Mouse (Mus musculus): ENCODE results near the gene Gm39566. TPM values are rescaled to one million over a fixed set of nuclear protein-coding genes. Genes with fewer than 3 reads are reported as not detected.

The Gm39566 gene
- total RNA-seq, 2 experiments from 2014 or later, result not detected

DNA sequence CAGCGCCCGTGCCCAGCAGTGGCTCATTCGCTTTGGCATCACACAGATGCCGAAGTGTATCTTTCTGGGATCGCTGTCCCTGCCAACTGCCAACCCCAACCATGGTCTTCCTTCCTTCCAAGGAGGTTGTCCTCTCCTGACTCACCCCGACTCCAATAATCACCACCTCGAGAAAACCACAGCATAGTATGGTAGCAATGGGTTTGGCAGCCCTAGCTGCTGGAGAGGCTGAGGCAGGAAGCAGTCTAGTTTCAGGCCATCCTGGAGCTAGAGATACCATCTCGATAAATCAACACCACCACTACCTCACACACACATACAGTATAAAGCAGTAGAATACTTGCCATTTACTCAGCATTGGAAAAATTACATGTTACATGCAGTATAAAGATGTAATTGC lies 3.8 kb upstream of the Gm39566 start:
- Histone ChIP-seq H3K27ac (no peak overlapping the region), H3K4me3 (no peak overlapping the region)
- TF ChIP-seq CTCF (conservative IDR thresholded peaks at IDR 0.05), result no peak
- DNase-seq (ENCODE audit: low spot score in 2 of 2), result no peak

DNA sequence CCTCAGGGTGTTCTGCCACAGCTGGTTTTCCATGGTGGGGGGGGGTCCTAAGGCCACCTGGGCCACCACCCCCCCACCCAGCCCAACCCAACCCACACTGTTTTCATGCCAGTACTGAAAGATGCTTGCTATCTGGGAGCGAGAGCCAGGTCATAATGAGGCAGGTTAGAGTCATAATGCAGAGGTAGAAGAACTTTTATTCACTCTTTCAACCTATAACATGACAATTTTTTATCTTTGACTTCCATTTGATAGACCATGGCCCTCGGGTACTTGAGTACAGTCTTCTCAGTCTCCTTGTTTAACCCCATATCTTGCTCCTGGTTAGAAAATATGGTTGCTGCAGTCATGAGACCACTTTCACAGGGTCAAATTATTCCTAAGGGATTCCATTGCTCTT lies 3.3 kb upstream of the Gm39566 start, which contains the start of gene Spem2:
Gene Spem2 (minus strand): TSS at position 101 of the 400 bp plus-strand sequence.
- no peak within 1 kb of the TSS for H3K27ac ChIP-seq
- TF ChIP-seq CTCF (conservative IDR thresholded peaks at IDR 0.05), result no peak
- DNase-seq (ENCODE audit: low spot score in 2 of 2), result no peak
- no peak within 1 kb of the TSS for H3K4me3 ChIP-seq

DNA sequence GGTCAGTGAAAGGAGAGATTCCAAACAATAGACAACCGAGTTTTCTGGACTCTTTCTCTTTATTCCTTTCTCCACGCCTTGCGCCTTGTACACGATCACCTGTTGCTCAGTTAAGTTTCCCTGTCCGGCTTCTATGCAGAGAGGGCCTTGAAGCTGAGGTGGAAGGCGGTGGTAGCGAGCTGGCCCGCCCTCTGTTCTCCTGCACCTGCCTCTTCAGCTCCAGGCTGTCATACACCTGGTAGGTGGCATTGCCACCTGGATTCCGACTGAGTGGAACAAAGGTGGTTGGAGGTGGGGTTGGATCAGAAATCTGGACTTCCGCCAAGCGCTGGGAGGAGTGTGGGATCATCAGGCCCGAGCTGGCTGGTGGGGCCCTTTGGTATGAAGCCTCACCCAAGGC lies 1.4 kb upstream of the Gm39566 start:
- no peak for DNase-seq (ENCODE audit: low spot score in 2 of 2)
- no peak overlapping the region for H3K4me3 ChIP-seq
- no peak overlapping the region for H3K27ac ChIP-seq
- no peak for TF ChIP-seq CTCF (conservative IDR thresholded peaks at IDR 0.05)

DNA sequence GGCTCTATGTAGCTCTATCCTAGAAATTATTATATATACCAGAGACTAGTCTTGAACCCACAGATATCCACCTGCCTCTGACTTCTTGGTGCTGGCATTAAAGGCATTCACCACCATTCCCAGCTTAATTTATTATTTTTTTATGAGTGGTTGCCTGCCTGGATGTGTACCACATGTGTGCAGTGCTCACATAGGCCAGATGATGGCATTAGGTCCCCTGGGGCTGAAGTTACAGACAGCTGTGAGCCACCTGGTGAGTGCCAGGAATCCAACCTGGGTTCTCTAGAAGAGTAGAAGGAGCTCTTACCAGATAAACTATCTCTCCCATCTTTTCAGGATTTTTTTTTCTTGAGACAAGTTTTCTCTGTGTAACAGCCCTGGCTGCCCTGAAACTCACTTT lies 4.8 kb downstream of the Gm39566 start:
- H3K4me3 ChIP-seq, result no peak overlapping the region
- DNase-seq (ENCODE audit: low spot score in 2 of 2), result no peak
- TF ChIP-seq CTCF (conservative IDR thresholded peaks at IDR 0.05), result no peak
- no peak overlapping the region for H3K27ac ChIP-seq

DNA sequence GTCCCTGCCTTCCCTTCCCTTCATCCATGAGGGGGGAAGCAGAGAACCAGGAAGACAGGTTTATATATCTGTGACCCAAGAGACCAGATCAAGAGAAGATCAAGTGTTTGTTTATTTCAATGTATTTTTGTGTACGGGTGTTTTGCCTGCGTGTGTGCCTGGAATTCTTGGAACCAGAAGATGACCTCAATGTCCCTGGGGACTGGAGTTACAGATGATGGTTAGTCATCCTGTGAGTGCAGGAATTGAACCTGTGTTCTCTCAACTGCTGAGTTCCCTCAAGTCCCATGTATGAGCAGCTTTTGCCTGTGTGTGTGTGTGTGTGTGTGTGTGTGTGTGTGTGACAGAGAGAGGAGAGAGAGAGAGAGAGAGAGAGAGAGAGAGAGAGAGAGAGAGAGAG lies 7.5 kb downstream of the Gm39566 start:
- no peak for DNase-seq (ENCODE audit: low spot score in 2 of 2)
- TF ChIP-seq CTCF (conservative IDR thresholded peaks at IDR 0.05), result no peak
- H3K4me3 ChIP-seq, result no peak overlapping the region
- no peak overlapping the region for H3K27ac ChIP-seq

DNA sequence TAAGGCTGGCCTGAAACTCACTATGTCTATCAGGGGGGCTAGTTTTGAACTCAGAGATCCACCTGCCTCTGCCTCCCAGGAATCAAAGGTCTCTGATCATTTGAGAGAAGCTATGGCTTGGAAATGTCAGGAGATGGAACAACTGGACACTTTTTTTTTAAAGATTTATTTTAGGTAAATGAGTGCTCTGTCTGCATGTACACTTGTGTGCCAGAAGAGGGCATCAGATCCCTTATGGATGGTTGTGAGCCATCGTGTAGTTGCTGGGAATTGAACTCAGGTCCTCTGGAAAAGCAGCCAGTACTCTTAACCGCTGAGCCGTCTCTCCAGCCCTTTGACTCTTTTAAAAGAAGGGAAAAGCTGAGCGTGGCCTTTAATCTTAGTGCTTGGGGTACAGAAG lies 8.7 kb downstream of the Gm39566 start:
- no peak for DNase-seq (ENCODE audit: low spot score in 2 of 2)
- Histone ChIP-seq H3K27ac (no peak overlapping the region), H3K4me3 (no peak overlapping the region)
- peak; percentile 38 for TF ChIP-seq CTCF (conservative IDR thresholded peaks at IDR 0.05)

DNA sequence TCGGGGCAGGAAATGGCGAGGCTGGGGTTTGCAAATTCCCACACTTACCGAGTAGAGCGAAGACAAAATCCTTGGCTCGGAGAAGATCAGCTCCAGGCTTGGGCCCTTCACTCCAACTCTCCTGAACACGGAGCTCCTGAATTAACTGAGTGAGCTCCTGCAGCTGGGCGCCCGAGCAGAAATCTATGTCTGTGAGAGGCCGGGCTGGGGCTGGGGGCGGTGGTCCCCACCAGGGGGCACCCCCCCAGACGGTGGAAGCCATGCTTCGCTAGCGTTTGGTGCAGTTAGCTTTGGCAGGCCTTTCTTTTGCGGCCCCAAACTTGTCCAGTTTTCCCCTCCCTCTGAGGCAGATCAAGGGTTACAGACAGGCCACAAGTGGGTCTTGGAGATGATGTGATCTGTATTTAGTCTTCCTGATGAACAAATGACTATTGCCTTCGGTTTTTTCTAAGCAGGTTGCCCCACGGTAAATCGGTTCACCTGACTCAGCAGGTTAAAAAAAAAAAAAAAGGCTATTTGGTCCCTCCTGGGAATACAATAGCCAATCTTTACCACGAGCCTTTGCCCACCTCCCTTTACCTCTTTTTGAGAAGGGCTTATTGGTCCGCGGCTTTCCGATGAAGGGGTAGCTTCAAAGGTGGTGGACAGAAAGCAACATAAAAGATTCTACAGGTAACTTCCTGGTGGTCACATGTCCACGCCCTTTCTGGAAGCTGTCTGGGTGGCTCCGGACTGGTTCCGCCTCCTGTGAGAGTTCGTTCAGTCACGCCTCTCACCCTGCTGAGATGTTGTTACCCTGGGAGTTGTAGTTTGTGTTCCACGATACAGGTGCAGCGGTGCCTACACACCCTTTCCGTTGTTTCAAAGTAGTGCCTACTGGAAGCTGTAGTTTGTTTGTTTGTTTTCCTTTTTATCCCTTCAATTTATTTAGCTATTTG lies 9.9 kb downstream of the Gm39566 start, which contains the start of gene Tmem102:
Gene Tmem102 (minus strand): TSS at position 653 of the 938 bp plus-strand sequence.
- no peak for DNase-seq (ENCODE audit: low spot score in 2 of 2)
- no peak within 1 kb of the TSS; the same call in 1 of the 2 replicates for H3K4me3 ChIP-seq
- TF ChIP-seq CTCF (conservative IDR thresholded peaks at IDR 0.05), result no peak
- no peak within 1 kb of the TSS for H3K27ac ChIP-seq

DNA sequence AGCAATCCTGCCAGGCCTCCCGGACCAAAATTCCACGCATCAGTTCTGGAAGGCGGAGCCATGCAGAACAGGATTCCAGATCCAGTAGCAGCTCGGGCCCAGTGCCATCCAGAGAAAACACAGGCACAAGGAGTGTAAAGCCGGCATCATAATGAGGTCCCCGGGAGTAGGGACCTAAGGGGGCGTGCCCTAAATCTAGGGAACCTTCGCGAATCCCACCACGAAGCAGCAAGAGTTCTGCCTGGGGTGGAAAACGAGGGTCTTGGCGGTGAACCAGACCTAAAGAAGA lies 10.5 kb downstream of the Gm39566 start:
- no peak for DNase-seq (ENCODE audit: low spot score in 2 of 2)
- H3K27ac ChIP-seq, result no peak overlapping the region
- no peak for TF ChIP-seq CTCF (conservative IDR thresholded peaks at IDR 0.05)
- H3K4me3 ChIP-seq, result no peak overlapping the region; the same call in 1 of the 2 replicates

DNA sequence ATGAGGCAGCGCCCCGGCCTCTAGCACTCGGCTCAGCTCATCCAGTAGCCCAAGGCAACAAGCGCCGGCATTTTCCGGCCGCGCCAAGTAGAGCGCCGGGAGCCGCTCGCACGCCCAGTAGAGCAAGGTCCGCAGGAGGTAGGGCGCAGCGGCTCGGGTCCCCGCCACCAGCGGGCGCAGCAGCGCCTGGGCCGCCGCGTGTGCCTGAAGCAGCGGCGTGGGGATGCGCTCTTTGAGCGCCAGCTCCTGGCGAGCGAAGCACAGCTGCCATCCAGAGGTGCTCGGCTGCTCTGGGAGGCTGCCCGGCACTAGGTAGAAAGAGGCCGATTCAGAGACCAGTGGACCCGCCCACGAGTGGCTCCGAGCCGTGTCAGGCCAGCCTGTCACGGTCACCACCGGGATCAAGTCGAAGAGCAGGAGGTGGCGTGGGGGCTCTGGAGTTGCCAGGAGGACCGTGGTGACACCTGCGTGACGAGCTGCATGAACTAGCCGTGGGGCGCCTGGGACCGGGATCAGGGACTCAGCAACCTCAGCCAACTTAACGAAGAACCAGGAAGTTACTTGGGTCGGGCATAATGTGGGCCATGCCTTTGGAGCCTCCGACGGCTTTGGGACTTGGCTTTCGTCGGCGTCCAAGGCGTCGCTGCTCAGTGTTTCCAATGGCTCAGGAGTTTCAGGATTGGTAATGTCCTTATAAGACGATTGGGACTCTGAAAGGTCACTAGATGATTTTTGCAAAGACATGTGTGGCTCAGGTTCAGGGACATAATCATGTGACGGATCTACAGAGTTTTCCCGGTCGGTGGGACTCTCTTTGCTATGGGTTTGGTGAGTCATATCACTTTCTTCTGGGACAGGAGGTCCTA lies 11.1 kb downstream of the Gm39566 start:
- peak; percentile 59 to 64 for DNase-seq (ENCODE audit: low spot score in 2 of 2)

DNA sequence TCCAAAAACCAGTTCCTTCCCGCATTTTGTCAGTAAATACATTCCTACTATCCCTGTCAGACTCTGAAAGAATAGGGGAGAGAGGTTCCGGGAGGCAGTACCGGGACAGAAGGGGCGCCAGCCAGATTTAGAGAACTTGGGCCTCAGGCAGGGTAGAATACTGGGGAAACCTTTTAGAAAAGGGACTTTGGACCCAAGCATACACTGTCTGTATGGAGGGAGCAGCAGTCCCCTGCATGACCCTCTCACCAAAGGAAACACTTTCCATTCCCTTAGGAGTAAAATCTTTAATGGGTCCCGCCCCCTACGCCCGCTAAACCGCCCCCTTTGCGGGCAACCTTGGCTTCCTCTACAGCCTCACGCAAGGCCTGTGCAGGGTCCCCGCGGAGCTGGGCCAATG lies 11.8 kb downstream of the Gm39566 start:
- TF ChIP-seq CTCF (conservative IDR thresholded peaks at IDR 0.05), result no peak
- peak overlapping the region; percentile 63 for H3K4me3 ChIP-seq
- peak overlapping the region; percentile 82 for H3K27ac ChIP-seq
- no peak for DNase-seq (ENCODE audit: low spot score in 2 of 2)

More for the DNA sequence above, 11.1 kb downstream of the Gm39566 start:
- peak; percentile 85 for TF ChIP-seq CTCF (conservative IDR thresholded peaks at IDR 0.05)
- Histone ChIP-seq H3K27ac (peak overlapping the region; percentile 82), H3K4me3 (peak overlapping the region; percentile 63)

DNA sequence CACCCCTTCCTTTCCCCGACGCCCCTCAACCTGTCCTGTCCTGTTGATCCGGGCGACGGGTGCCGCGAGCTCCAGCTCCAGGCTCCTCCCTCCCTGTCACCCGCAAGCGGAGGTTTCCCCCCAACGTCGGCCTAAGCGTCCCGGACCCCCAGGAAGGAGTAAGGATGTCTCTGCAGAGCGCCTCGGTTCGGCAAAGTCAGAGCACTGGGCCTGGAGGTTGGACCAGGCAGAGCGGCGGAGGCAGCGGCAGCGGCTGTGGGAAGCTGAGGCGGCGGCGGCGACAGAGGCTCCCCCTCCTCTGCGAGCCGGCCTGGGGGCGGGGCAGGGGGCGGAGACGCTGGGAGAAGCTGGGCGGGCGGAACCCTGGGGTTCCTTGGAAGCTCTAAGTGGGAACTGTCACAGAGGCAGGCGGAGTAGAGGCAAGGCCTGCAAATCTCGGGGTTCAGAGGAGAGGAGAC lies 12.4 kb downstream of the Gm39566 start:
- peak; percentile 80 to 83 for DNase-seq (ENCODE audit: low spot score in 2 of 2)
- peak overlapping the region; percentile 82 for H3K27ac ChIP-seq
- peak overlapping the region; percentile 63 for H3K4me3 ChIP-seq
- no peak for TF ChIP-seq CTCF (conservative IDR thresholded peaks at IDR 0.05)

DNA sequence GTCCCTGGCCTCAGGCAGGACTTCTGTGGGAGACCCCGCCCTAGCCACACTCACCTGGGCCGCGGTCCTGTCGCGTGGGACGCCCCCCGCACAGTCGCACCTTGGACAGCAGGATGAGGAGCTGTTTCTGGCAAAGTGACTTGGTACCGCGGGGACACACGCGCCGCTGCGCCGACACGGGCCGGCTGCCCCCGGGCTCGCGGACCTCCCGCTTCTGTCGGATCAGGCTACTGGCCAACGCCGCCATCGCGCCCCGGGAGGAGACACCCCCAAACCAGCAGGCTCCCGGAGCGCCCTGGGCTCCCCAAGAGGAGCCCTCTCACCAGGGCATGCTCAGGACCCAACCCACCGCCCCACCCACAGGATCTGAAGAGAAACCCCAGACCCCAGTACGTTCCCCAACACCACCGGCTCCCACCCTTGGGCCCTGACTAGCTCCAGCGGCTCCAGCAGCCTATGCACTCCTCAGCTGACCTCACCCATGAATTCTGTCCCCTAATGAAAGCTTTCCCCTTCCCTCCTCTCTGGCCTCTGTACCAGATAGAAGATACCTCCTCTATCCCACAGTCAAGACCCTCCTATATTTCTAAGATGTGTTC lies 13.6 kb downstream of the Gm39566 start, which contains the start of gene Fgf11:
Gene Fgf11 (minus strand): TSS at position 479 of the 599 bp plus-strand sequence.
- Histone ChIP-seq H3K4me3 (peak within 1 kb of the TSS; percentile 63), H3K27ac (peak within 1 kb of the TSS; percentile 82)
- DNase-seq (ENCODE audit: low spot score in 2 of 2), result no peak
- no peak for TF ChIP-seq CTCF (conservative IDR thresholded peaks at IDR 0.05)

Measured in layer of hippocampus, adult 2 months (tissue).